Mouse (Mus musculus): ENCODE data around the gene Tacc3. TPM values are rescaled to one million over a fixed set of nuclear protein-coding genes. Genes with fewer than 3 reads are reported as not detected.

The Tacc3 gene
- total RNA-seq, 2 experiments from 2014 or later = 5.2 to 8.3 TPM

- no peak for DNase-seq (ENCODE audit: extremely low spot score in 1 of 2, low spot score in 1 of 2)
These were observed 3.5 kb upstream of the Tacc3 start for GRCm38 (mm10) chr5:33654424-33654823.

- DNase-seq (ENCODE audit: extremely low spot score in 1 of 2, low spot score in 1 of 2) = no peak
These were observed 2.6 kb upstream of the Tacc3 start for GRCm38 (mm10) chr5:33655251-33655840.

- no peak for DNase-seq (ENCODE audit: extremely low spot score in 1 of 2, low spot score in 1 of 2)
These were observed 1.2 kb upstream of the Tacc3 start for GRCm38 (mm10) chr5:33656739-33657138.

- peak in 1 of 2 experiments; percentile 10 for DNase-seq (ENCODE audit: extremely low spot score in 1 of 2, low spot score in 1 of 2)
These were observed 609 bp upstream of the Tacc3 start for GRCm38 (mm10) chr5:33657251-33657786.

GRCm38 (mm10) chr5:33658664-33659050, 729 bp downstream of the Tacc3 start:
- no peak for DNase-seq (ENCODE audit: extremely low spot score in 1 of 2, low spot score in 1 of 2)

GRCm38 (mm10) chr5:33668223-33668622, 10.3 kb downstream of the Tacc3 start:
- no peak for DNase-seq (ENCODE audit: extremely low spot score in 1 of 2, low spot score in 1 of 2)

- no peak for DNase-seq (ENCODE audit: extremely low spot score in 1 of 2, low spot score in 1 of 2)
These were observed 13.7 kb downstream of the Tacc3 start for GRCm38 (mm10) chr5:33671659-33672058.

GRCm38 (mm10) chr5:33674439-33674838, 16.5 kb downstream of the Tacc3 start:
- DNase-seq (ENCODE audit: extremely low spot score in 1 of 2, low spot score in 1 of 2) = no peak

- peak in 1 of 2 experiments; percentile 80 for DNase-seq (ENCODE audit: extremely low spot score in 1 of 2, low spot score in 1 of 2)
These were observed 18.0 kb downstream of the Tacc3 start for GRCm38 (mm10) chr5:33675964-33676363.

GRCm38 (mm10) chr5:33678244-33678643, 20.3 kb downstream of the Tacc3 start:
- no peak for DNase-seq (ENCODE audit: extremely low spot score in 1 of 2, low spot score in 1 of 2)

- no peak for DNase-seq (ENCODE audit: extremely low spot score in 1 of 2, low spot score in 1 of 2)
These were observed 23.1 kb downstream of the Tacc3 start for GRCm38 (mm10) chr5:33681044-33681443.

- DNase-seq (ENCODE audit: extremely low spot score in 1 of 2, low spot score in 1 of 2) = no peak
These were observed 23.9 kb downstream of the Tacc3 start for GRCm38 (mm10) chr5:33681611-33682388.

- no peak for DNase-seq (ENCODE audit: extremely low spot score in 1 of 2, low spot score in 1 of 2)
These were observed 25.0 kb downstream of the Tacc3 start for GRCm38 (mm10) chr5:33682963-33683362.

GRCm38 (mm10) chr5:33683897-33684652, 26.1 kb downstream of the Tacc3 start:
- peak in 1 of 2 experiments; percentile 50 for DNase-seq (ENCODE audit: extremely low spot score in 1 of 2, low spot score in 1 of 2)

GRCm38 (mm10) chr5:33684932-33685331, 27.0 kb downstream of the Tacc3 start:
- DNase-seq (ENCODE audit: extremely low spot score in 1 of 2, low spot score in 1 of 2) = no peak

GRCm38 (mm10) chr5:33687142-33687541, 29.2 kb downstream of the Tacc3 start:
- no peak for DNase-seq (ENCODE audit: extremely low spot score in 1 of 2, low spot score in 1 of 2)

GRCm38 (mm10) chr5:33688278-33689220, 30.6 kb downstream of the Tacc3 start:
- no peak for DNase-seq (ENCODE audit: extremely low spot score in 1 of 2, low spot score in 1 of 2)

GRCm38 (mm10) chr5:33689221-33689844, 31.4 kb downstream of the Tacc3 start:
- no peak for DNase-seq (ENCODE audit: extremely low spot score in 1 of 2, low spot score in 1 of 2)

GRCm38 (mm10) chr5:33689852-33690645, 32.1 kb downstream of the Tacc3 start:
- DNase-seq (ENCODE audit: extremely low spot score in 1 of 2, low spot score in 1 of 2) = no peak

All from layer of hippocampus, postnatal 25 days (tissue).